Comparison of ENCODE assay signal across 14 mouse cellular contexts in genomic region chr15:81969173-81969572, GRCm38 (mm10). TPM values are rescaled to one million over a fixed set of nuclear protein-coding genes. Genes with fewer than 3 reads are reported as not detected.
DNase-seq lines count a peak whose midpoint lies in the region; ATAC-seq lines count a peak whose summit lies in the region.
"Had no signal": no experiment of that assay in that cellular context is flagged by ENCODE, and none has a peak within 500 bp of the region (broad histone marks: within the 10 kb centered on the region; RNA-seq: fewer than 3 reads in every experiment).

No protein-coding gene starts in this region.

- no peaks in the 10 kb centered on the region for H3K27me3 ChIP-seq in liver, embryonic 11.5 days (replicated peaks; ENCODE audit: control insufficient read depth, insufficient read depth, low read length)
- H3K27me3 ChIP-seq in intestine, embryonic 15.5 days (replicated peaks) = no peaks in the 10 kb centered on the region
- H3K27me3 ChIP-seq: midbrain, embryonic 15.5 days had no signal

- H3K9me3 ChIP-seq in liver, embryonic 11.5 days (ENCODE audit: control insufficient read depth, low read length) = no peaks in the 10 kb centered on the region
- H3K9me3 ChIP-seq in intestine, embryonic 15.5 days = no peaks in the 10 kb centered on the region

- intact Hi-C loops in heart, postnatal 36 days (cut with DNase I) = no loop called here

- H3K9ac ChIP-seq in liver, embryonic 11.5 days (ENCODE audit: low read depth, low read length) = no peak overlapping the region
- no peak overlapping the region for H3K9ac ChIP-seq in intestine, embryonic 15.5 days
- H3K9ac ChIP-seq: midbrain, embryonic 15.5 days had no signal

- 53% methylated on average over 7 of the region's 7 CpGs for WGBS in liver, embryonic 11.5 days
- 56% methylated on average over 7 of the region's 7 CpGs for whole genome bisulfite sequencing in intestine, embryonic 15.5 days

- H3K27ac ChIP-seq in liver, embryonic 11.5 days (ENCODE audit: low read depth, low read length) = no peak overlapping the region; the same call in 1 of the 2 replicates
- H3K27ac ChIP-seq in intestine, embryonic 15.5 days = no peak overlapping the region
- H3K27ac ChIP-seq: midbrain, embryonic 15.5 days had no signal

- peak; percentile 29 for DNase-seq in CD4-positive, CD25-positive, alpha-beta regulatory T cell, adult 2 months (ENCODE audit: low read depth, low spot score)
- peak; percentile 36 for DNase-seq in CD4-positive helper T cell, adult 2 months (ENCODE audit: low read depth, low spot score)
- no peak for DNase-seq in liver, embryonic 11.5 days (ENCODE audit: low spot score)
- DNase-seq in heart, postnatal 36 days = no peak
- DNase-seq: cerebellum, postnatal 14 days had no signal

- H3K4me2 ChIP-seq in liver, embryonic 11.5 days = no peak overlapping the region
- no peak overlapping the region for H3K4me2 ChIP-seq in intestine, embryonic 15.5 days (replicated peaks)
- H3K4me2 ChIP-seq: midbrain, embryonic 15.5 days had no signal

- no peak for ATAC-seq in CD4-positive, CD25-positive, alpha-beta regulatory T cell, adult 4 months
- peak; percentile 100 for ATAC-seq in erythroid progenitor cell, adult 5-6 weeks (replicated peaks; ENCODE audit: low FRiP score, poor library complexity, severe bottlenecking)
- ATAC-seq in liver, embryonic 11.5 days (replicated peaks; ENCODE audit: low FRiP score) = peak; percentile 74; the same call in 1 of the 2 replicates
- no peak for ATAC-seq in intestine, embryonic 15.5 days
- ATAC-seq in inflammation-experienced regulatory T-cells, adult 6 months = no peak
- ATAC-seq: forebrain, embryonic 14.5 days; hindbrain, embryonic 16.5 days; midbrain, embryonic 15.5 days had no signal

- H3K4me1 ChIP-seq in liver, embryonic 11.5 days (replicated peaks; ENCODE audit: control insufficient read depth, insufficient read depth, low read length) = 0 out of 2 replicates have a peak, but pooled peaks cover 2% of the 10 kb centered on the region
- H3K4me1 ChIP-seq in intestine, embryonic 15.5 days (replicated peaks) = no peaks in the 10 kb centered on the region
- H3K4me1 ChIP-seq: midbrain, embryonic 15.5 days had no signal

- no peak overlapping the region for H3K4me3 ChIP-seq in liver, embryonic 11.5 days (ENCODE audit: low read depth, low read length)
- no peak overlapping the region for H3K4me3 ChIP-seq in intestine, embryonic 15.5 days (replicated peaks)
- H3K4me3 ChIP-seq: midbrain, embryonic 15.5 days had no signal

- H3K36me3 ChIP-seq in liver, embryonic 11.5 days (ENCODE audit: control insufficient read depth, insufficient read depth, low read length) = no peaks in the 10 kb centered on the region
- no peaks in the 10 kb centered on the region for H3K36me3 ChIP-seq in intestine, embryonic 15.5 days
- H3K36me3 ChIP-seq: midbrain, embryonic 15.5 days had no signal

RNA-seq across cellular contexts. Expression of gene Pmm1, which starts 8.4 kb away (rescaled TPM):
- polyA plus RNA-seq in CD4-positive, CD25-positive, alpha-beta regulatory T cell, adult 4 months (2017; shearing (Covaris generic)) = 10 to 100 TPM; 11.4 to 14.4 TPM
- 17.6 and 18.0 TPM in 2 replicates for total RNA-seq in erythroid progenitor cell, adult 5-6 weeks (2015; ENCODE audit: low replicate concordance)
- 9.4 and 14.2 TPM in 2 replicates for total RNA-seq in erythroid progenitor cell, adult 5-6 weeks (2017; ENCODE audit: low replicate concordance)
- 34.6 and 40.6 TPM in 2 replicates for polyA plus RNA-seq in liver, embryonic 11.5 days (2014; fragmentation: Nextera tagmentation; extraction: Ambion mirVana)
- polyA plus RNA-seq in intestine, embryonic 15.5 days (2015; fragmentation: Nextera tagmentation; extraction: Ambion mirVana) = 22.5 and 23.2 TPM in 2 replicates
- 10 to 100 TPM; 24.8 to 26.0 TPM for total RNA-seq in heart, postnatal 36 days (2021)
- 10 to 100 TPM in 2 of 3 experiments, 1 to 10 TPM in 1; 9.3 to 33.3 (median 11.7) TPM for polyA plus RNA-seq in inflammation-experienced regulatory T-cells, adult 6 months (2017; shearing (Covaris generic))

RNA-seq across cellular contexts. Expression of gene 1700029P11Rik, which starts 11.2 kb away (rescaled TPM):
- not detected for polyA plus RNA-seq in CD4-positive, CD25-positive, alpha-beta regulatory T cell, adult 4 months (2017; shearing (Covaris generic))
- total RNA-seq in erythroid progenitor cell, adult 5-6 weeks (2015; ENCODE audit: low replicate concordance) = not detected in 2 replicates
- not detected in 2 replicates for total RNA-seq in erythroid progenitor cell, adult 5-6 weeks (2017; ENCODE audit: low replicate concordance)
- polyA plus RNA-seq in liver, embryonic 11.5 days (2014; fragmentation: Nextera tagmentation; extraction: Ambion mirVana) = not detected in 2 replicates
- polyA plus RNA-seq in intestine, embryonic 15.5 days (2015; fragmentation: Nextera tagmentation; extraction: Ambion mirVana) = not detected in 2 replicates
- total RNA-seq in heart, postnatal 36 days (2021) = not detected
- not detected for polyA plus RNA-seq in inflammation-experienced regulatory T-cells, adult 6 months (2017; shearing (Covaris generic))
- total RNA-seq: adrenal gland, postnatal 4 days; left cerebral cortex, postnatal 10 days had no signal
- polyA plus RNA-seq: forebrain, embryonic 14.5 days; hindbrain, embryonic 16.5 days; midbrain, embryonic 15.5 days had no signal

RNA-seq across cellular contexts. Expression of gene Xrcc6, which starts 18.5 kb away (rescaled TPM):
- polyA plus RNA-seq in CD4-positive, CD25-positive, alpha-beta regulatory T cell, adult 4 months (2017; shearing (Covaris generic)) = 10 to 100 TPM; 56.5 to 73.1 TPM
- 64.9 and 89.3 TPM in 2 replicates for total RNA-seq in erythroid progenitor cell, adult 5-6 weeks (2015; ENCODE audit: low replicate concordance)
- total RNA-seq in erythroid progenitor cell, adult 5-6 weeks (2017; ENCODE audit: low replicate concordance) = 104 and 112 TPM in 2 replicates
- polyA plus RNA-seq in liver, embryonic 11.5 days (2014; fragmentation: Nextera tagmentation; extraction: Ambion mirVana) = 133 and 151 TPM in 2 replicates
- 76.1 and 79.6 TPM in 2 replicates for polyA plus RNA-seq in intestine, embryonic 15.5 days (2015; fragmentation: Nextera tagmentation; extraction: Ambion mirVana)
- total RNA-seq in heart, postnatal 36 days (2021) = 10 to 100 TPM; 25.0 to 26.5 TPM
- polyA plus RNA-seq in inflammation-experienced regulatory T-cells, adult 6 months (2017; shearing (Covaris generic)) = 10 to 100 TPM; 54.3 to 56.7 (median 54.4) TPM

RNA-seq across cellular contexts. Expression of gene Csdc2, which starts 32.6 kb away (rescaled TPM):
- not detected for polyA plus RNA-seq in CD4-positive, CD25-positive, alpha-beta regulatory T cell, adult 4 months (2017; shearing (Covaris generic))
- total RNA-seq in erythroid progenitor cell, adult 5-6 weeks (2015; ENCODE audit: low replicate concordance) = not detected in 2 replicates
- not detected in 2 replicates for total RNA-seq in erythroid progenitor cell, adult 5-6 weeks (2017; ENCODE audit: low replicate concordance)
- polyA plus RNA-seq in liver, embryonic 11.5 days (2014; fragmentation: Nextera tagmentation; extraction: Ambion mirVana) = 3.7 and 3.9 TPM in 2 replicates
- polyA plus RNA-seq in intestine, embryonic 15.5 days (2015; fragmentation: Nextera tagmentation; extraction: Ambion mirVana) = 11.7 and 12.9 TPM in 2 replicates
- 10 to 100 TPM; 72.5 to 86.4 TPM for total RNA-seq in heart, postnatal 36 days (2021)
- polyA plus RNA-seq in inflammation-experienced regulatory T-cells, adult 6 months (2017; shearing (Covaris generic)) = not detected

RNA-seq across cellular contexts. Expression of gene Polr3h, which starts 43.1 kb away (rescaled TPM):
- 10 to 100 TPM; 22.0 to 26.3 TPM for polyA plus RNA-seq in CD4-positive, CD25-positive, alpha-beta regulatory T cell, adult 4 months (2017; shearing (Covaris generic))
- 1.1 and 6.7 TPM in 2 replicates for total RNA-seq in erythroid progenitor cell, adult 5-6 weeks (2015; ENCODE audit: low replicate concordance)
- total RNA-seq in erythroid progenitor cell, adult 5-6 weeks (2017; ENCODE audit: low replicate concordance) = 6.0 and 9.1 TPM in 2 replicates
- polyA plus RNA-seq in liver, embryonic 11.5 days (2014; fragmentation: Nextera tagmentation; extraction: Ambion mirVana) = 131 and 134 TPM in 2 replicates
- polyA plus RNA-seq in intestine, embryonic 15.5 days (2015; fragmentation: Nextera tagmentation; extraction: Ambion mirVana) = 65.5 and 80.4 TPM in 2 replicates
- total RNA-seq in heart, postnatal 36 days (2021) = 10 to 100 TPM in 1 of 2 experiments, 1 to 10 TPM in 1; 9.0 to 10.6 TPM
- 10 to 100 TPM; 17.4 to 28.3 (median 22.6) TPM for polyA plus RNA-seq in inflammation-experienced regulatory T-cells, adult 6 months (2017; shearing (Covaris generic))

Comparison
In these comparisons a context has a peak if more than half of its experiments do, and no peak if none do; other contexts are left out.
1. DNase-seq: peak in CD4-positive, CD25-positive, alpha-beta regulatory T cell, adult 2 months (single experiment) and CD4-positive helper T cell, adult 2 months (single experiment); none in liver, embryonic 11.5 days (single experiment) and heart, postnatal 36 days (0 of 2).
2. ATAC-seq: peak in erythroid progenitor cell, adult 5-6 weeks (single experiment) and liver, embryonic 11.5 days (single experiment); none in CD4-positive, CD25-positive, alpha-beta regulatory T cell, adult 4 months (single experiment), intestine, embryonic 15.5 days (single experiment) and inflammation-experienced regulatory T-cells, adult 6 months (single experiment).